Mouse (Mus musculus): ENCODE data around the gene Rpa3. TPM values are rescaled to one million over a fixed set of nuclear protein-coding genes. Genes with fewer than 3 reads are reported as not detected.
A peak's percentile ranks its signal among the peaks of the same experiment; 100 is the strongest.

Rpa3 gene
- total and polyA plus RNA-seq, 2 experiments from 2014 or later: 20.8 to 22.3 TPM

DNA sequence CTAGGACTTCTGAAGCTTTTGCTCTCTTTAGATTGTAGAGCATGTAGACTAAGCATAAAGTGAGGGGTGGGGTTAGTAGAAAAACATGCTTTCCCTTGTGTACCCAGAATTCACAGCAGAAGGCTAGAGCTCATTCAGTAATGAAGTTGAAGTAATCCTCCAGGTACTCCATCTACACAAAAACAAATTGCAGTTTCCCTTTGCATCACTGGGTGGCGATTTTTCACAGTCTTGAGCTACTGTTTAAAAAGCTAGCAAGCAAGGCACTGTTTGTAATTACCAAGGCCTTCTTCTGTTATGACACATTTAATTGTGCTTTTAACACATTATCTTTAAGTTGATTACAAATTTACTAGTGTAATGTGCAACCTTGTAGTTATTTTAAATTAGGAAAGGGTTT is 16.1 kb upstream of the Rpa3 start:
- TF ChIP-seq CTCF (IDR thresholded peaks at IDR 0.05): peak; percentile 82
- 5% methylated on average over 1 of the region's 1 CpGs for WGBS

DNA sequence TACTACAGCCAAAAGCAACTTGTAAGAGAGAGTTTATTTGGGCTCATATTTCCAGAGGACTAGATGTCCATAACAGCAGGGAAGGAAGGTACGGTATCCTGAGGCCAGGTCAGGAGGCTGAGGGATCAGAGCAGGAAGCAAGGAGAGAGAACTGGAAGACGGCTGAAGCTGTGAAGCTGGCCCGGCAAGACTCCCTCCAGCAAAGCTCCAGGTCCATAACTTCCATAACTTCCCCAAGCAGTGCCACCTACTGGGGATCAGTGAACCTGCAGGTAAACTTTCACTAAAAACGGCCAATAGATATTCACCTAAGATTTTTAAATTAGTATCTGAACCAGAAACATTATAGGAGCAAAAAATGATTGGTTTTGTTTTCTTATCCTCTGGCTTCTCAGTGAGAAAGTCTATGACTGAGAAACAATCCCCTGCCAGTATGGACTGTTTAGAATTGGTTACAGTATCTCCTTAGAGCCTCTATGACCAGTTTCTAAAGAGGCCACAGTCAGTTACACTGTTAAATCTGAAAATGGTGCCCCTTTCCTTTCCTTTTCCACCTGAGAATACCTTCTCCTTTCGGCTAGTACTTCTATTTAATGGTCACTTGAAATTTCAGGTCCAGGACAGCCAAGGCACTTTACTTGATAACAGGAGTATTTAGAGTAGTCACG is 15.5 kb upstream of the Rpa3 start:
- Histone ChIP-seq H3K36me3 (ENCODE audit: insufficient read depth, low read length) (peaks cover 7% of the 10 kb centered on the region), H3K27ac (ENCODE audit: low read depth, low read length) (no peak overlapping the region), H3K4me3 (ENCODE audit: low read depth, low read length) (no peak overlapping the region), H3K9me3 (ENCODE audit: low read length) (no peaks in the 10 kb centered on the region), H3K4me1 (ENCODE audit: insufficient read depth, low read length) (no peaks in the 10 kb centered on the region; the same call in 1 of the 2 replicates), H3K27me3 (ENCODE audit: insufficient read depth, low read length) (no peaks in the 10 kb centered on the region), H3K4me2 (ENCODE audit: low read depth, low read length, poor library complexity, severe bottlenecking) (no peak overlapping the region), H3K9ac (replicated peaks; ENCODE audit: low read length, poor library complexity, severe bottlenecking) (no peak overlapping the region)
- ATAC-seq (ENCODE audit: low FRiP score): no peak
- WGBS: 32% methylated on average over 6 of the region's 6 CpGs
- peak; percentile 78 for TF ChIP-seq CTCF (IDR thresholded peaks at IDR 0.05)
- DNase-seq (ENCODE audit: low spot score): peak; percentile 51

More for the DNA sequence above, 16.1 kb upstream of the Rpa3 start:
- H3K27me3 ChIP-seq (ENCODE audit: insufficient read depth, low read length): no peaks in the 10 kb centered on the region
- DNase-seq (ENCODE audit: low spot score) (peak; percentile 85), ATAC-seq (ENCODE audit: low FRiP score) (peak; percentile 79; the same call in 1 of the 2 replicates)
- H3K4me3 ChIP-seq (ENCODE audit: low read depth, low read length): no peak overlapping the region
- H3K4me2 ChIP-seq (ENCODE audit: low read depth, low read length, poor library complexity, severe bottlenecking): no peak overlapping the region
- H3K9me3 ChIP-seq (ENCODE audit: low read length): no peaks in the 10 kb centered on the region
- H3K9ac ChIP-seq (replicated peaks; ENCODE audit: low read length, poor library complexity, severe bottlenecking): no peak overlapping the region
- H3K4me1 ChIP-seq (ENCODE audit: insufficient read depth, low read length): no peaks in the 10 kb centered on the region; the same call in 1 of the 2 replicates
- H3K36me3 ChIP-seq (ENCODE audit: insufficient read depth, low read length): peaks cover 7% of the 10 kb centered on the region
- no peak overlapping the region for H3K27ac ChIP-seq (ENCODE audit: low read depth, low read length)

DNA sequence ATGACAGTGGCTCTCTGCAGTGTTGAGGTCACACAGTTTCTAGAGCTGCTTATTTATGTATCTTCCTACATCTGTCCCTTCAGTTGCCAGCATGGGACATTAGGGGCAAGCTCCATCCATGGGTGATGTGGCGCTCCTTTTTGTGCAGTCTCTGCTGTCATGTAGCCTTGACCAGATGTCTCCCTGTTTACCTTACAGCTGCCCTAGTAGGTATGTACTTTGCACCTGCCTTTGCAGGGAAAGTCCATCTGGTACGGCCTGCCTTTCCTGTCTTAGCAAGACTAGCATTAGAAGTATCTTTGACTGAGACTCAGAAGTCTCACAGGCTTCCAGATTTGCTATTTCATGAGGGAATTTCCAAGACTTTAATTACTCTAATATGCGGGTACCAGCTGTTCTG is 12.1 kb upstream of the Rpa3 start:
- no peaks in the 10 kb centered on the region for H3K27me3 ChIP-seq (ENCODE audit: insufficient read depth, low read length)
- no peak for TF ChIP-seq CTCF (IDR thresholded peaks at IDR 0.05)
- peaks cover 7% of the 10 kb centered on the region for H3K36me3 ChIP-seq (ENCODE audit: insufficient read depth, low read length)
- DNase-seq (ENCODE audit: low spot score): no peak
- no peak overlapping the region for H3K27ac ChIP-seq (ENCODE audit: low read depth, low read length)
- 94% methylated on average over 3 of the region's 3 CpGs for WGBS
- H3K4me3 ChIP-seq (ENCODE audit: low read depth, low read length): no peak overlapping the region
- H3K9ac ChIP-seq (replicated peaks; ENCODE audit: low read length, poor library complexity, severe bottlenecking): no peak overlapping the region
- no peak for ATAC-seq (ENCODE audit: low FRiP score)
- no peaks in the 10 kb centered on the region for H3K9me3 ChIP-seq (ENCODE audit: low read length)
- H3K4me1 ChIP-seq (ENCODE audit: insufficient read depth, low read length): no peaks in the 10 kb centered on the region; the same call in 1 of the 2 replicates
- H3K4me2 ChIP-seq (ENCODE audit: low read depth, low read length, poor library complexity, severe bottlenecking): no peak overlapping the region

DNA sequence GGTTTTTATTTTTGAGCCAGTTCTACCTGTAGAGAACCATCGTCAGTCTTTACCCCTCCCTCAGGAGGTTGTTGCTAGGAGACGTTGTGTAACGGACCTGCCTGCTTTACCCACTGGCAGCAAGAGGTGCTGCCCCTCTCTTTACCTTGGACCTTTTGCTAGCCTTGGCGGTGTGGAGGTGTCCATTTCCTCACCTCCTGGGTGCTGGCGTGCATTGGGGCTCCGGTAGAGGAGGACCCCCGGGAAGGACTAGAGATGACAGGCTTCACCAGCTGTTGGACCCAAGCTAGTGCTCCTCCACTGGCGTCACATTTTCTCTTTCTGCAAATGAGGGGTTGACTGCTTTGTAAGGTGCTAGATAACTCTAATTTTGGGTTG is 683 bp upstream of the Rpa3 start:
- Histone ChIP-seq H3K9ac (replicated peaks; ENCODE audit: low read length, poor library complexity, severe bottlenecking) (peak overlapping the region; percentile 84), H3K9me3 (ENCODE audit: low read length) (no peaks in the 10 kb centered on the region), H3K4me2 (ENCODE audit: low read depth, low read length, poor library complexity, severe bottlenecking) (peak overlapping the region; percentile 67), H3K27me3 (ENCODE audit: insufficient read depth, low read length) (no peaks in the 10 kb centered on the region), H3K27ac (ENCODE audit: low read depth, low read length) (peak overlapping the region; percentile 92), H3K4me3 (ENCODE audit: low read depth, low read length) (peak overlapping the region; percentile 84), H3K36me3 (ENCODE audit: insufficient read depth, low read length) (no peaks in the 10 kb centered on the region), H3K4me1 (ENCODE audit: insufficient read depth, low read length) (peaks cover 9% of the 10 kb centered on the region; the same call in 1 of the 2 replicates)
- DNase-seq (ENCODE audit: low spot score) (no peak), ATAC-seq (ENCODE audit: low FRiP score) (no peak; the same call in 1 of the 2 replicates)
- WGBS: 2% methylated on average over 8 of the region's 8 CpGs
- peak; percentile 20; the same call in 1 of the 2 replicates for TF ChIP-seq CTCF (IDR thresholded peaks at IDR 0.05)

DNA sequence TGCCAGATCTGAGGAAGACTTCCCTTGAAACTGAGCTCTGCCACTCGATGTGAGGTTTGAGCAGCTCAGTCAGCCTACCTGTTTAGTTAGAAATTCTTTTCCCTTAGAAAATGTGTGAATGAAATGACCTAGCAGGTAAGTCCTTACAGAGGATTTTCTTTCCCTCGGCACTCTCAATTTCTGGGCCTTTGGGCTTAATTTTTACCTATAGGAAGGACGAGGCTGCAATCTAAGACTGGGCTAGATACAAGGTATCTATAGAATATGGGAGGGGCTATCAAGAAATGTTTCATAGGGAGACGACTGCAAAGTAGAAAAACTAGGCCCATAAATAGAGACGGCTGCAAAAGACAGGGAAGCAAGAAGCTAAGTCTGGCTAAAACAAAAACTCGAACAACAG is 657 bp downstream of the Rpa3 start:
- peak overlapping the region; percentile 58 for H3K27ac ChIP-seq (ENCODE audit: low read depth, low read length)
- H3K9me3 ChIP-seq (ENCODE audit: low read length): no peaks in the 10 kb centered on the region
- no peak for DNase-seq (ENCODE audit: low spot score)
- peak overlapping the region; percentile 71 for H3K4me2 ChIP-seq (ENCODE audit: low read depth, low read length, poor library complexity, severe bottlenecking)
- no peaks in the 10 kb centered on the region for H3K27me3 ChIP-seq (ENCODE audit: insufficient read depth, low read length)
- peaks cover 9% of the 10 kb centered on the region; the same call in 1 of the 2 replicates for H3K4me1 ChIP-seq (ENCODE audit: insufficient read depth, low read length)
- H3K9ac ChIP-seq (replicated peaks; ENCODE audit: low read length, poor library complexity, severe bottlenecking): peak overlapping the region; percentile 50
- H3K4me3 ChIP-seq (ENCODE audit: low read depth, low read length): peak overlapping the region; percentile 84
- H3K36me3 ChIP-seq (ENCODE audit: insufficient read depth, low read length): no peaks in the 10 kb centered on the region
- no peak for TF ChIP-seq CTCF (IDR thresholded peaks at IDR 0.05)
- ATAC-seq (ENCODE audit: low FRiP score): no peak
- 10% methylated on average over 6 of the region's 6 CpGs for WGBS

DNA sequence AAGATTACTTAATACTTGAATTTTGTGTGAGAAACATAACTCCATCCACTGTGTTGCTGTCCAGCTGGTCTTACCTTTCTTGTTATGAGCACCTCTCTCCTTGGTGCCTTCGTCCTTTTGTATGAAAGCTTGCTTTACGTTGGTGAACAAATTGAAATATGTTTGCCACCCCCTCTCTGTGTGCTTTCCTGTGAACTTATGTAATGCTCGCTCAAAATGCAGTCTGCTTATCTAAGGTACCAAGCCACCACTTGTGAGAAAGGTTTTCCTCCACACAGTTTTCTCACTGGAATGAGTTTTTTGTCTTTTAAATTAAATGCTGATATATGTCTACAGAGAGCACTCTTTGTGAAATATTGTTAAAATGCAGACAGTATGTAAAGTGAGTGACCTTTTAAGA is 30.4 kb downstream of the Rpa3 start:
- H3K4me2 ChIP-seq (ENCODE audit: low read depth, low read length, poor library complexity, severe bottlenecking): no peak overlapping the region
- no peak for TF ChIP-seq CTCF (IDR thresholded peaks at IDR 0.05)
- no peaks in the 10 kb centered on the region for H3K27me3 ChIP-seq (ENCODE audit: insufficient read depth, low read length)
- no peak overlapping the region for H3K4me3 ChIP-seq (ENCODE audit: low read depth, low read length)
- no peak overlapping the region for H3K27ac ChIP-seq (ENCODE audit: low read depth, low read length)
- WGBS: 90% methylated on average over 3 of the region's 3 CpGs
- no peak for ATAC-seq (ENCODE audit: low FRiP score)
- H3K4me1 ChIP-seq (ENCODE audit: insufficient read depth, low read length): no peaks in the 10 kb centered on the region
- H3K36me3 ChIP-seq (ENCODE audit: insufficient read depth, low read length): peaks cover 18% of the 10 kb centered on the region
- no peak for DNase-seq (ENCODE audit: low spot score)
- no peak overlapping the region for H3K9ac ChIP-seq (replicated peaks; ENCODE audit: low read length, poor library complexity, severe bottlenecking)
- no peaks in the 10 kb centered on the region for H3K9me3 ChIP-seq (ENCODE audit: low read length)
